Mouse (Mus musculus) liver, embryonic 14.5 days (tissue): ENCODE results near the gene Kcnq2. TPM values are rescaled to one million over a fixed set of nuclear protein-coding genes. Genes with fewer than 3 reads are reported as not detected.

Experiments used
- ATAC-seq: fragments of 200-750 bp; cut with Nextera tagmentation; 2 replicates; pipeline ENCODE4 v1.8.0; 2017; ENCODE audit warnings: moderate number of reproducible peaks, mild to moderate bottlenecking, moderate library complexity; ENCODE audit not compliant: insufficient read depth
- DNase-seq, 3 experiments: peaks; one replicate each; pipeline ENCODE4 v3.0.0-alpha.2; 2012 to 2013; ENCODE audit warnings: low read depth in 3 of 3, low spot score in 3 of 3
- H3K27ac ChIP-seq: fragments of 300-500 bp; sonication (generic); 2 replicates; pipeline ENCODE4 v1.5.1; 2014; ENCODE audit warnings: moderate library complexity, mild to moderate bottlenecking, control low read depth, inconsistent platforms
- H3K27me3 ChIP-seq: fragments of 300-500 bp; sonication (generic); 2 replicates; pipeline ENCODE4 v1.6.1; 2014; ENCODE audit warnings: mild to moderate bottlenecking, low read length, moderate library complexity; ENCODE audit not compliant: control insufficient read depth, insufficient read depth
- H3K36me3 ChIP-seq: fragments of 300-500 bp; sonication (generic); replicated peaks from 2 replicates; pipeline ENCODE4 v1.6.1; 2014; ENCODE audit warnings: low read depth; ENCODE audit not compliant: control insufficient read depth, insufficient read depth
- H3K4me1 ChIP-seq, 2 experiments: fragments of 200-500 bp in 1 of 2; fragments of 300-500 bp in 1 of 2; sonication (generic) in 1 of 2; replicated peaks; 2 replicates each; pipeline ENCODE4 v1.6.1; 2012 to 2014; ENCODE audit warnings: antibody characterized with exemption in 1 of 2, inconsistent platforms in 1 of 2, low read length in 1 of 2; ENCODE audit not compliant: control insufficient read depth in 2 of 2, insufficient read depth in 2 of 2
- H3K4me2 ChIP-seq: fragments of 300-500 bp; sonication (generic); 2 replicates; pipeline ENCODE4 v1.6.1; 2014; ENCODE audit warnings: low read depth, mild to moderate bottlenecking, control low read depth, moderate library complexity
- H3K4me3 ChIP-seq, 2 experiments: fragments of 200-500 bp in 1 of 2; fragments of 300-500 bp in 1 of 2; sonication (generic) in 1 of 2; 2 replicates each; pipeline ENCODE4 v1.5.1; 2012 to 2014; ENCODE audit warnings: low read depth in 2 of 2, low read length in 2 of 2, mild to moderate bottlenecking in 2 of 2, control low read depth in 1 of 2, inconsistent platforms in 1 of 2, moderate library complexity in 1 of 2; ENCODE audit not compliant: insufficient read depth in 1 of 2
- H3K9ac ChIP-seq: fragments of 300-500 bp; sonication (generic); replicated peaks from 2 replicates; pipeline ENCODE4 v1.6.1; 2014; ENCODE audit warnings: mild to moderate bottlenecking, control low read depth, moderate library complexity
- H3K9me3 ChIP-seq: fragments of 300-500 bp; sonication (generic); 2 replicates; pipeline ENCODE4 v1.6.1; 2016; ENCODE audit warnings: low read length, mixed read lengths; ENCODE audit not compliant: control insufficient read depth
- CTCF ChIP-seq: IDR thresholded peaks from 2 replicates; pipeline ENCODE4 v1.5.1; 2016; ENCODE audit warnings: antibody characterized with exemption, low read depth, control low read depth
- EP300 ChIP-seq: IDR thresholded peaks from 2 replicates; pipeline ENCODE4 v1.6.1; 2016; ENCODE audit warnings: antibody characterized with exemption, low read depth
- WGBS: fragments of 180-500 bp; shearing (Covaris S2); extraction: QIAGEN DNeasy Blood & Tissue Kit; methylation state at CpG from one replicate; pipeline ENCODE4 v1.1.7; 2014; ENCODE audit not compliant: insufficient replicate concordance; 5-methylcytosine and 5-hydroxymethylcytosine counted together
- polyA plus RNA-seq, 2 experiments: library from polyadenylated mRNA; depleted of rRNA in 1 of 2; stranded (reverse) in 1 of 2; unstranded in 1 of 2; fragments of >200 nt; fragmentation: Nextera tagmentation in 1 of 2; extraction: Ambion mirVana in 1 of 2; gene quantifications; 2 replicates each; pipeline versions ENCODE4 v1.2.1 to v1.2.3; 2012 to 2014

Gene Kcnq2
- polyA plus RNA-seq, 2 experiments, result 0.06 TPM

- 0% methylated on average over 1 of the region's 1 CpGs for WGBS
- Histone ChIP-seq H3K4me3 (no peak overlapping the region), H3K9ac (no peak overlapping the region), H3K27ac (no peak overlapping the region), H3K9me3 (no peaks in the 10 kb centered on the region), H3K27me3 (peaks cover 19% of the 10 kb centered on the region), H3K36me3 (no peaks in the 10 kb centered on the region), H3K4me1 (no peaks in the 10 kb centered on the region), H3K4me2 (no peak overlapping the region)
- DNase-seq, result peak in 1 of 3 experiments; percentile 4
- peak; percentile 74 for TF ChIP-seq CTCF
- TF ChIP-seq EP300, result no peak
- ATAC-seq, result no peak
Measured at GRCm38 (mm10) chr2:181153837-181154236, 18.7 kb upstream of the Kcnq2 start.

- Histone ChIP-seq H3K4me2 (no peak overlapping the region), H3K36me3 (no peaks in the 10 kb centered on the region), H3K27me3 (peaks cover 24% of the 10 kb centered on the region), H3K27ac (no peak overlapping the region), H3K4me1 (no peaks in the 10 kb centered on the region), H3K9ac (no peak overlapping the region), H3K4me3 (no peak overlapping the region), H3K9me3 (no peaks in the 10 kb centered on the region)
- DNase-seq, result no peak
- ATAC-seq, result no peak
- WGBS, result 67% methylated on average over 1 of the region's 1 CpGs
- TF ChIP-seq CTCF (no peak), EP300 (no peak)
Measured at GRCm38 (mm10) chr2:181153131-181153530, 18.0 kb upstream of the Kcnq2 start.

- Histone ChIP-seq H3K4me1 (no peaks in the 10 kb centered on the region), H3K36me3 (no peaks in the 10 kb centered on the region), H3K4me3 (no peak overlapping the region), H3K27me3 (peaks cover 28% of the 10 kb centered on the region), H3K9ac (no peak overlapping the region), H3K9me3 (no peaks in the 10 kb centered on the region), H3K4me2 (no peak overlapping the region), H3K27ac (no peak overlapping the region)
- no peak for TF ChIP-seq EP300
- WGBS, result 76% methylated on average over 17 of the region's 17 CpGs
- DNase-seq (no peak), ATAC-seq (no peak)
Measured at GRCm38 (mm10) chr2:181152701-181153100, 17.6 kb upstream of the Kcnq2 start.

GRCm38 (mm10) chr2:181150281-181150680 is 15.2 kb upstream of the Kcnq2 start:
- TF ChIP-seq CTCF, result no peak
- TF ChIP-seq EP300, result no peak
- DNase-seq (no peak), ATAC-seq (no peak)
- Histone ChIP-seq H3K36me3 (no peaks in the 10 kb centered on the region), H3K4me1 (no peaks in the 10 kb centered on the region), H3K4me3 (no peak overlapping the region), H3K4me2 (no peak overlapping the region), H3K9ac (no peak overlapping the region), H3K27ac (no peak overlapping the region), H3K9me3 (no peaks in the 10 kb centered on the region), H3K27me3 (peaks cover 18% of the 10 kb centered on the region)
- 55% methylated on average over 6 of the region's 6 CpGs for WGBS

GRCm38 (mm10) chr2:181148318-181148955 is 13.3 kb upstream of the Kcnq2 start:
- Histone ChIP-seq H3K4me1 (no peaks in the 10 kb centered on the region), H3K27me3 (peaks cover 18% of the 10 kb centered on the region), H3K9me3 (no peaks in the 10 kb centered on the region), H3K36me3 (no peaks in the 10 kb centered on the region), H3K4me2 (peak overlapping the region; percentile 58), H3K9ac (no peak overlapping the region), H3K27ac (no peak overlapping the region), H3K4me3 (peak overlapping the region in 1 of 2 experiments; percentile 15; a peak in 2 of 4 replicates)
- no peak for DNase-seq
- WGBS, result 18% methylated on average over 31 of the region's 31 CpGs
- ATAC-seq, result no peak
- TF ChIP-seq CTCF, result no peak
- no peak for TF ChIP-seq EP300
